27 mouse cellular contexts compared by ENCODE assay signal in genomic region chr2:163814739-163815465, GRCm38 (mm10). TPM values are rescaled to one million over a fixed set of nuclear protein-coding genes. Genes with fewer than 3 reads are reported as not detected.
DNase-seq lines count a peak whose midpoint lies in the region; TF ChIP-seq lines count a peak whose summit lies in the region.
"Had no signal": no experiment of that assay in that cellular context is flagged by ENCODE, and none has a peak within 500 bp of the region (broad histone marks: within the 10 kb centered on the region; RNA-seq: fewer than 3 reads in every experiment).

No protein-coding gene starts in this region.

- TF ChIP-seq CTCF in embryonic fibroblast, embryonic 13.5 days (IDR thresholded peaks at IDR 0.05; ENCODE audit: borderline replicate concordance, insufficient read depth, low read length) = no peak

- H3K4me3 ChIP-seq in embryonic fibroblast, embryonic 13.5 days (ENCODE audit: insufficient read depth, low read length) = no peak overlapping the region
- H3K4me3 ChIP-seq: embryonic facial prominence, embryonic 13.5 days; forebrain, embryonic 10.5 days; forebrain, embryonic 15.5 days; heart, adult 2 months; heart, embryonic 15.5 days; hindbrain, embryonic 13.5 days had no signal

- TF ChIP-seq POLR2A in embryonic fibroblast, embryonic 13.5 days (IDR thresholded peaks at IDR 0.05; ENCODE audit: low read depth, low read length) = no peak

- DNase-seq in adrenal gland, adult (ENCODE audit: inconsistent age in 2 of 2, low spot score in 1 of 2) = peak; percentile 28 to 55
- DNase-seq in adrenal gland, adult 18-20 months (ENCODE audit: low spot score in 2 of 2) = no peak
- DNase-seq in 3134 (ENCODE audit: extremely low read depth, insufficient read length, low spot score) = peak; percentile 84
- peak; percentile 39 for DNase-seq in MN1 (ENCODE audit: low spot score)
- DNase-seq in testis, postnatal 14 days (ENCODE audit: low spot score) = no peak
- no peak for DNase-seq in cerebellum, adult 11 months
- no peak for DNase-seq in gastrocnemius, postnatal 4 days (ENCODE audit: low spot score in 2 of 2)
- DNase-seq: cerebellum, adult 8-10 months; cerebellum, postnatal 14 days; gastrocnemius, postnatal 10 days; heart, adult 2 months; heart, postnatal 14 days; kidney, adult 18-20 months had no signal

- H3K4me1 ChIP-seq in embryonic fibroblast, embryonic 13.5 days (ENCODE audit: control insufficient read depth, insufficient read depth, low read length) = 0 out of 2 replicates have a peak, but pooled peaks cover 5% of the 10 kb centered on the region
- H3K4me1 ChIP-seq: forebrain, embryonic 10.5 days; forebrain, embryonic 15.5 days had no signal

- peak overlapping the region; percentile 76 for H3K27ac ChIP-seq in embryonic fibroblast, embryonic 13.5 days (ENCODE audit: insufficient read depth, low read length)
- H3K27ac ChIP-seq: embryonic facial prominence, embryonic 13.5 days; forebrain, embryonic 10.5 days; forebrain, embryonic 15.5 days; heart, adult 2 months; heart, embryonic 15.5 days; hindbrain, embryonic 13.5 days; hindbrain, postnatal 0 days had no signal

RNA-seq across cellular contexts. Expression of gene Ccn5, which starts 5.8 kb away (rescaled TPM):
- total RNA-seq in adrenal gland, adult 18-20 months (2021) = under 1 TPM in 1 of 2 experiments, not detected in 1; 0.51 TPM
- 203 and 212 TPM in 2 replicates for polyA plus RNA-seq in embryonic fibroblast, embryonic 13.5 days (2011; ENCODE audit: insufficient read length, low read depth, missing spikeins)
- under 1 TPM; 0.91 to 0.93 TPM for total RNA-seq in gastrocnemius, postnatal 4 days (2021)
- total RNA-seq: G1E; hematopoietic stem cell, adult 5-6 weeks had no signal
- polyA plus RNA-seq: CD4-positive, CD25-positive, alpha-beta regulatory T cell, adult 4 months; G1E had no signal

RNA-seq across cellular contexts. Expression of gene Kcnk15, which starts 38.5 kb away (rescaled TPM):
- total RNA-seq in adrenal gland, adult 18-20 months (2021) = not detected
- 0.26 TPM in 1 of 2 replicates, not detected in the other for polyA plus RNA-seq in embryonic fibroblast, embryonic 13.5 days (2011; ENCODE audit: insufficient read length, low read depth, missing spikeins)
- total RNA-seq in gastrocnemius, postnatal 4 days (2021) = not detected
- total RNA-seq: G1E; gastrocnemius, postnatal 10 days; heart, adult 2 months; heart, postnatal 14 days; hematopoietic stem cell, adult 5-6 weeks had no signal
- polyA plus RNA-seq: CD4-positive, CD25-positive, alpha-beta regulatory T cell, adult 4 months; embryonic facial prominence, embryonic 13.5 days; forebrain, embryonic 10.5 days; forebrain, embryonic 15.5 days; G1E; gonadal fat pad, adult 2 months; heart, adult 2 months; heart, embryonic 11.5 days; heart, embryonic 15.5 days; hindbrain, embryonic 13.5 days; intestine, embryonic 14.5 days; kidney, embryonic 14.5 days had no signal

Comparison
In these comparisons a context has a peak if more than half of its experiments do, and no peak if none do; other contexts are left out.
1. DNase-seq: peak in adrenal gland, adult (2 of 2), 3134 (single experiment) and MN1 (single experiment); none in adrenal gland, adult 18-20 months (0 of 2), testis, postnatal 14 days (single experiment), cerebellum, adult 11 months (single experiment) and gastrocnemius, postnatal 4 days (0 of 2).